ENCODE assay signal across 11 mouse cellular contexts in the genomic region with DNA sequence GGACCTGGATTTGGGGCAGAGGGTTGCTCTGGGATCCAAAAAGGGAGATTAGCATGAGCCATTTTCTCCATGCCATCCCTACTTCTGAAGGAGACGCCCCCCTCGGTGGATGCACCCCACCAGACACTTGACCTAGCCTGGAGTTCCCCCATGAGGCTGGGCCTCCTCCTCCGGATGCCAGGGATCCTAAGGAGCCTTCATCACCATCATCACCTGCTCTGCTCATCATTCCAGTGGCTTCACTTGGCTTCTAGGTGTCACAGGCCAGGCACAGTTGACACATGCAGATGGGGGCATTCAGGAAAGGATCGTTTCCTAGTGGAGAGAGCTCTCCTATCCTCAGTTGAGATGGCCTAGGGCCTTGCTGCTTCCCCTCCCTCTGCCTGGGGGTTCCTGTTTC. TPM values are rescaled to one million over a fixed set of nuclear protein-coding genes. Genes with fewer than 3 reads are reported as not detected.
A peak's percentile ranks its signal among the peaks of the same experiment; 100 is the strongest.
DNase-seq lines count a peak whose midpoint lies in the region; ATAC-seq and TF ChIP-seq lines count a peak whose summit lies in the region.
"Had no signal": no experiment of that assay in that cellular context is flagged by ENCODE, and none has a peak within 500 bp of the region (broad histone marks: within the 10 kb centered on the region; RNA-seq: fewer than 3 reads in every experiment).

No protein-coding gene starts in this region.

- peaks cover 37% of the 10 kb centered on the region for H3K27me3 ChIP-seq in heart, embryonic 13.5 days (replicated peaks)
- peaks cover 16% of the 10 kb centered on the region for H3K27me3 ChIP-seq in liver, postnatal 0 days (ENCODE audit: insufficient read depth, low read length)
- H3K27me3 ChIP-seq: CH12.LX had no signal

- 24% methylated on average over 4 of the region's 4 CpGs for WGBS in heart, embryonic 13.5 days
- 31% methylated on average over 4 of the region's 4 CpGs for WGBS in liver, postnatal 0 days (ENCODE audit: insufficient replicate concordance)

- peak; percentile 5; the same call in 1 of the 2 replicates for TF ChIP-seq CTCF in bone marrow macrophage, adult 2 months (IDR thresholded peaks at IDR 0.05; ENCODE audit: low read depth, low read length)
- TF ChIP-seq CTCF in liver, postnatal 0 days (IDR thresholded peaks at IDR 0.05; ENCODE audit: low read depth), result no peak

- no peak for TF ChIP-seq POLR2A in bone marrow macrophage, adult 2 months (IDR thresholded peaks at IDR 0.05; ENCODE audit: borderline replicate concordance, low read depth, low read length)

- H3K9ac ChIP-seq in heart, embryonic 13.5 days, result peak overlapping the region; percentile 84
- no peak overlapping the region for H3K9ac ChIP-seq in liver, postnatal 0 days (replicated peaks)
- H3K9ac ChIP-seq: liver, embryonic 14.5 days had no signal

- no peak for TF ChIP-seq EP300 in liver, postnatal 0 days (IDR thresholded peaks at IDR 0.05; ENCODE audit: low read depth)

- peak overlapping the region; percentile 95 for H3K4me2 ChIP-seq in heart, embryonic 13.5 days
- peak overlapping the region; percentile 68 for H3K4me2 ChIP-seq in liver, postnatal 0 days (ENCODE audit: low read depth, low read length)

- no peaks in the 10 kb centered on the region for H3K9me3 ChIP-seq in heart, embryonic 13.5 days
- no peaks in the 10 kb centered on the region for H3K9me3 ChIP-seq in liver, postnatal 0 days (ENCODE audit: low read length)

- H3K27ac ChIP-seq in bone marrow macrophage, adult 2 months (ENCODE audit: insufficient read depth, low read depth, low read length), result no peak overlapping the region
- no peak overlapping the region for H3K27ac ChIP-seq in heart, embryonic 13.5 days (replicated peaks)
- H3K27ac ChIP-seq in liver, postnatal 0 days (ENCODE audit: low read depth), result no peak overlapping the region
- H3K27ac ChIP-seq: liver, embryonic 14.5 days had no signal

- peak; percentile 91 for DNase-seq in heart, adult 11 months
- no peak for DNase-seq in heart, adult 9 months (ENCODE audit: low spot score in 2 of 2)
- DNase-seq in liver, postnatal 0 days, result no peak
- DNase-seq in c-Kit-positive CD71-positive TER-119-positive erythroid progenitor cells, embryonic 14.5 days (ENCODE audit: low spot score), result no peak
- no peak for DNase-seq in MN1 (ENCODE audit: low spot score)
- no peak for DNase-seq in frontal cortex, postnatal 25 days (ENCODE audit: low spot score in 2 of 2)

- no peaks in the 10 kb centered on the region for H3K36me3 ChIP-seq in heart, embryonic 13.5 days
- H3K36me3 ChIP-seq in liver, postnatal 0 days (replicated peaks; ENCODE audit: insufficient read depth, low read length), result no peaks in the 10 kb centered on the region

- H3K4me1 ChIP-seq in bone marrow macrophage, adult 2 months (ENCODE audit: control insufficient read depth, insufficient read depth, low read length), result no peaks in the 10 kb centered on the region
- peaks cover 15% of the 10 kb centered on the region for H3K4me1 ChIP-seq in heart, embryonic 13.5 days
- H3K4me1 ChIP-seq in liver, postnatal 0 days (ENCODE audit: insufficient read depth), result no peaks in the 10 kb centered on the region

- no peak for ATAC-seq in heart, embryonic 13.5 days (ENCODE audit: extremely low read depth, insufficient number of reproducible peaks, low FRiP score, low TSS enrichment)
- no peak for ATAC-seq in liver, postnatal 0 days

- no peak overlapping the region for H3K4me3 ChIP-seq in bone marrow macrophage, adult 2 months (ENCODE audit: insufficient read depth, low read length)
- H3K4me3 ChIP-seq in heart, embryonic 13.5 days, result peak overlapping the region; percentile 68
- H3K4me3 ChIP-seq in liver, postnatal 0 days (ENCODE audit: low read depth, low read length), result 0 out of 2 replicates have a peak overlapping the region, but pooled peaks have one; percentile 44

RNA-seq across cellular contexts. Expression of a gene that starts 0.8 kb away (rescaled TPM):
- polyA plus RNA-seq in bone marrow macrophage, adult 2 months (2012; ENCODE audit: insufficient read depth, insufficient read length, missing spikeins), result not detected in 2 replicates
- polyA plus RNA-seq in heart, embryonic 13.5 days (2015; fragmentation: Nextera tagmentation; extraction: Ambion mirVana), result 0.69 and 0.94 TPM in 2 replicates
- 0.07 and 0.11 TPM in 2 replicates for polyA plus RNA-seq in liver, postnatal 0 days (2015; fragmentation: Nextera tagmentation; extraction: Ambion mirVana)
- polyA plus RNA-seq: erythroblast, embryonic 14.5 days had no signal

RNA-seq across cellular contexts. Expression of a gene that starts 25.7 kb away (rescaled TPM):
- polyA plus RNA-seq in bone marrow macrophage, adult 2 months (2012; ENCODE audit: insufficient read depth, insufficient read length, missing spikeins), result 5.8 and 7.5 TPM in 2 replicates
- 8.2 and 8.9 TPM in 2 replicates for polyA plus RNA-seq in heart, embryonic 13.5 days (2015; fragmentation: Nextera tagmentation; extraction: Ambion mirVana)
- polyA plus RNA-seq in liver, postnatal 0 days (2015; fragmentation: Nextera tagmentation; extraction: Ambion mirVana), result 0.63 and 0.66 TPM in 2 replicates
